Mouse (Mus musculus): ENCODE data around the gene Samd4b. TPM values are rescaled to one million over a fixed set of nuclear protein-coding genes. Genes with fewer than 3 reads are reported as not detected.

The Samd4b gene
- polyA plus RNA-seq, 1 experiment from 2014 or later: 18.9 TPM

DNA sequence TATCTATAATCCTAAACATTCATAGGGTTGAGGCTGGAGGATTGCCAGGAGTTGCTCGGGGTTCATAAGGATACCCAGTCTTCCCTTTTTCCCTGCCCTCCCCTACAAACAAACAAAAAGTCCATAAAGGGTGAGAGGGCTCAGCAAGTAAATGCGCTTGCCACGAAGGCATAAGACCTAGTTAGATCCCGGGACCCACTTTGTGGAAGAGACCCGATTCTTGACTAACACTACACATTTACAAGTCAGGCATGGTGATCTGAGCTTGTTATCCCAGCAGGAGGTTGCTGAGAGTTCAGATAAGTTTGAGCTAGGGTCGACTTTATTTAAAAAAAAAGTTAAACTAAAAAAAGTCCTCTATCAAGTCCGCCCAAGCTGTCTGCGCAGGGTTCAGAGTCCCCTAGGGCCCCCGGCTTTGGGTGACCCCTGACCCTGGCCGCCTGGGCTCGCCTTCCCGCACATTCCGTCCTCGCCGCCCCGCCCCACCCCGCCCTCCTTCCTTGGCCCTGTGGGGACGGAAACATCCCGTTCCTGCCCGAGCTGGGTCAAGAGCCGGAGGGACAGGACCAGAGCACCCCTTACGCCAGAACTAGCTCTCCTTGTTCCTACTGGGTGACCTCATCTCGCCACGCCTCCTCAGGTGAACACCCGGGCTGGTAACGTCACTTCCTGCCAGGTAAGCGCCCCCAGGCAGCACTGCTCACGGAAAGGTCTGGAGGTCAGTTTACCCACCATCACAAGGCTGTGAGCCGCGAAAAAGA lies 221.8 kb downstream of the Samd4b start:
- ATAC-seq: peak; percentile 26
- H3K36me3 ChIP-seq: no peaks in the 10 kb centered on the region
- H3K9ac ChIP-seq: peak overlapping the region; percentile 65
- H3K27me3 ChIP-seq (replicated peaks): no peaks in the 10 kb centered on the region
- no peaks in the 10 kb centered on the region for H3K9me3 ChIP-seq
- 2% methylated on average over 30 of the region's 30 CpGs for WGBS
- peak overlapping the region; percentile 98 for H3K27ac ChIP-seq
- H3K4me1 ChIP-seq (replicated peaks): peaks cover 44% of the 10 kb centered on the region
- H3K4me2 ChIP-seq (replicated peaks): peak overlapping the region; percentile 87
- peak overlapping the region; percentile 38 for H3K4me3 ChIP-seq (replicated peaks)

DNA sequence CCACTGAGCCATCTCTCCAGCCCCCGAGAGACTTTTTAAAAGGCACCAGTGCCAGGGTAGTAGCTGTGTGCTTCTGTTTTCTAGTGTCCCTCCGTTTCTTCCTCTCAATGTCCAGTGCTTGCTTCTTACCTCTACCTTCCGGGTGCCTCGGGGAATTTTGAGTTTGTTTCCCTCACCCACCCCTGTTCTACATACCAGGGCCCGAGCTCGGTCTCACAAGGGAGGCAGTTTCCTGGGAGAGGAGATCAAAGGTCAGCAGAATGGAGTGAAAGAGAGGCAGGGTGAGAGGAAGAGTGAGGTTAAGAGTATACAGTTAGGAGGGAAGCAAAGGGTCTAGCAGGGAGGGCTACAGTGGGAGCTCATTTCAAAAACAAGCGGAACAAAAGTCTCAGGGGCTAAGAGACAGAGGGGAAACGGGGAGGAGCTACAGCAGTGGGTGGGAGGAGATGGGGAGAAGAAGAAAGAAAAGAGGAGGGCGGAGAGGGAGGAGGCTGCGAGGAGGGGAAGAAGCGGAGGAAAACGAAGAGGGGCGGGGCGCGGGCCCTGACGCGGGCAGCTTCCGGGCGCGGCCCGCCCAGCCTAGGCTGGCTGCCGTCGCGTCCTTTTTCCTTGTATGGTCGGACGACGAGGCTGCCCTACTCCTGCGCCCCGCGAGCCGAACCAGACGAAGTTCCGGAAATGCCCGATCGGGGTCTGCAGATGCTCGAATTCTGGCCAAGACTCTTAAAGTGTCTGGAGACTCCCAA lies 222.6 kb downstream of the Samd4b start:
- peak overlapping the region; percentile 98 for H3K27ac ChIP-seq
- no peaks in the 10 kb centered on the region for H3K36me3 ChIP-seq
- under 1% methylated on average over 36 of the region's 36 CpGs for WGBS
- peak overlapping the region; percentile 87 for H3K4me2 ChIP-seq (replicated peaks)
- peaks cover 44% of the 10 kb centered on the region for H3K4me1 ChIP-seq (replicated peaks)
- peak overlapping the region; percentile 38 for H3K4me3 ChIP-seq (replicated peaks)
- no peaks in the 10 kb centered on the region for H3K9me3 ChIP-seq
- no peaks in the 10 kb centered on the region for H3K27me3 ChIP-seq (replicated peaks)
- ATAC-seq: peak; percentile 52
- H3K9ac ChIP-seq: peak overlapping the region; percentile 65

DNA sequence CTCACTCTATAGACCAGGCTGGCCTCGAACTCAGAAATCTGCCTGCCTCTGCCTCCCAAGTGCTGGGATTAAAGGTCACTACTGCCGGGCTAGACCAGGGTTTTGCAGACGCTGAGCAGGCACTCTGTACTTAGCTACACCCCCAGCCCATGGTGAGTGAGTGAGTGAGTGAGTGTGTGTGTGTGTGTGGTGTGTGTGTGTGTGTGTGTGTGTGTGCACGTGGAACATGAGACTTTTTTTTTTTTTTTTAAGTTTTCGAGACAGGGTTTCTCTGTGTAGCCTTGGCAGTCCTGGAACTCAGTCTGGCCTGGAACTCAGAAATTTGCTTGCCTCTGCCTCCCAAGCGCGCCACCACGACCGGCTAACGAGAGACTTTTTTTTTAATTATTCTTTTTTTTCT lies 223.3 kb downstream of the Samd4b start:
- Histone ChIP-seq H3K9me3 (no peaks in the 10 kb centered on the region), H3K4me1 (replicated peaks) (peaks cover 45% of the 10 kb centered on the region), H3K27me3 (replicated peaks) (no peaks in the 10 kb centered on the region), H3K9ac (no peak overlapping the region), H3K4me3 (replicated peaks) (no peak overlapping the region), H3K36me3 (no peaks in the 10 kb centered on the region), H3K4me2 (replicated peaks) (peak overlapping the region; percentile 87), H3K27ac (peak overlapping the region; percentile 98)
- 65% methylated on average over 10 of the region's 10 CpGs for WGBS
- ATAC-seq: no peak

DNA sequence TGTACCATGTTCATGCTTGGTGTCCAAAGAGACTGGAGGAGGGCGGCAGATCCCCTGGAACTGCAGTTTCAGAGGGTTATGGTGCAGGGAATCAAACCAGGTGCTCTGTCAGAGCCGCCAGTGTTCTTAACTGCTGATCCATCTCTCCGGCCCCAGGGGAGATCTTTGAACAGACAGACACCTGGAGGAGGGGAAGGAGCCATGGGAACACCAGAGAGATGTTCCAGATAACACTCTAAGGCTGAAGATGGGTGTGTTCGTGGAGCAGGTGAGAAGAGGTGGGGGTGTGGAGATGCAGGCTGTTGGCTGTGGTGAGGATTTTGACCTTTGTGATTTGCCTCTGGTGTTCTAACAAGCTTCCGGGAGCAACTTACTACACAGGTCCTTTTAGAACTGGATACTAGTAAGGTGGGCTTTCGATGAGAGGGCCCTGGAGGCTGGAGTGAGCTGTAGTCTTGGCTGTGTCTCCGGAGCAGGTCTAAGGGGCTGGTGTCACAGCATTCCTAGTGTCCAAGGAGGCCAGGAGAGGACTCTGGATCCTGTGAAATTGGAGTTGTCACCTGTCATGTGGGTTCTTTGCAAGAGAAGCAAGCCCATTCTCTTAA lies 224.0 kb downstream of the Samd4b start:
- no peak for ATAC-seq
- no peak overlapping the region for H3K9ac ChIP-seq
- no peaks in the 10 kb centered on the region for H3K27me3 ChIP-seq (replicated peaks)
- H3K4me2 ChIP-seq (replicated peaks): peak overlapping the region; percentile 7; the same call in 1 of the 2 replicates
- peaks cover 49% of the 10 kb centered on the region for H3K4me1 ChIP-seq (replicated peaks)
- peaks cover under 1% of the 10 kb centered on the region; the same call in 1 of the 2 replicates for H3K36me3 ChIP-seq
- 66% methylated on average over 7 of the region's 7 CpGs for WGBS
- no peak overlapping the region for H3K4me3 ChIP-seq (replicated peaks)
- H3K27ac ChIP-seq: peak overlapping the region; percentile 98
- no peaks in the 10 kb centered on the region for H3K9me3 ChIP-seq

DNA sequence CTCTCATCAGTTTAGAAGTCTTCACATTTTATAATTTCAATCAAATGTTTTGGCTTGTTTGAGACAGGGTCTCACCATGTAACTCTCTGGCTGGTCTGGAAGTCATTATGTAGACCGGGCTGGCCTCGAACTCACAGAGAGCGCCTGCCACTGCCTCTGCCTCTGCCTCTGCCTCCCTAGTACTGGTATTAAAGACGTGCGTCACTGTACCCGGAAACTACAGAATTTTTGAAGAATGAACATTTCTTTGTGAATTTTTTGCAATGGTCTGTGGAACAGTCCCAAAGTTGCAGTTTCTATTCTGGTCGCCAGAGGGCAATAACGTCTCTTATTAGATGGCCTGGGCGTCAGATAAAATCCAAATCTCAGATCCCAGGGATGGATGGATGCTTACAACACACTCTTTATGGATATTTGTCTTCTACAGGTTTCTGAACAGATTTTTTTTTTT lies 224.8 kb downstream of the Samd4b start:
- Histone ChIP-seq H3K27ac (peak overlapping the region; percentile 88), H3K9me3 (no peaks in the 10 kb centered on the region), H3K4me1 (replicated peaks) (peaks cover 50% of the 10 kb centered on the region), H3K9ac (0 out of 2 replicates have a peak overlapping the region, but pooled peaks have one; percentile 20), H3K36me3 (peaks cover 9% of the 10 kb centered on the region; the same call in 1 of the 2 replicates), H3K27me3 (replicated peaks) (no peaks in the 10 kb centered on the region), H3K4me3 (replicated peaks) (peak overlapping the region; percentile 77), H3K4me2 (replicated peaks) (peak overlapping the region; percentile 54)
- ATAC-seq: peak; percentile 3
- under 1% methylated on average over 9 of the region's 9 CpGs for WGBS

DNA sequence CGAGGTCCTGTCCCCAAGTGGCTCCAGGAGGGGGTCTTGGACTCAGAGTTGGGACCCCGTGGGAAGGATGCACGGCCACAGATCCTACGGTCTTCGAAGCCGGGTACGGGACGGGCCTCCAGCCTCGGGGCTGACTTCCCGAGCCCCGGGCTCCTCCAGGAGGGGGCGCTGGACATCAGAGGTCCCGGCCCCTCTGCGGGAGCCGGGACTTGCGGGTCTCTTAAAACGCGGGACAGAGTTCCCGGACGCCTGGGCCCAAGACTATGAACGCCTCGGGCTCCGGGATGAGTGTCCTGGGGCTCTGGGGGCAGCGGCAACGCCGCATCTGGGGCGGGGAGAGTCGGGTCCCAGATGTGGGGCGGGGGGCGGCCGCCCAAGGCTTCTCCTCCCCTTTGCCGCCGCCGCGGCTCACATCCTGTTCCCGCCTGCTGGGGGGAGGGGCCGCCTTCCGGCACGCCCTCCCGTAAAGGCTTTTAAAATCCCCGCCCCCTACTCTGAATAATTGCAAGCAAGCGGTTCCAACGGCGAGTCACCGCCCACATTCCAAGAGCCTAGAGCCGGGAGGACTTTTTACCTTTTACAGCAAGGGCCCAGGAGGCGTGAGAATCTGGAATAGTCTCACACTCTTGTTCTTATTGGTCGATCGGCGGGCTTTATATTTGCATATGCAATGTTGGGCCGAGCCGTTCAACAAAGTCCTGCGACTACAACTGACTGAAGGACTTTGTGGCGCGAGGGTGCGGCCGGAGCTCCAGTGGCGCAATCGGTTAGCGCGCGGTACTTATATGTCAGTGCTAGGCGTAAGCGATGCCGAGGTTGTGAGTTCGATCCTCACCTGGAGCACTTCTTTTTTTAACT lies 225.5 kb downstream of the Samd4b start, which contains the start of gene Plekhg2:
Gene Plekhg2, minus strand, starts transcription at position 349 of the 858 bp plus-strand sequence.
- peak; percentile 86 for ATAC-seq
- Histone ChIP-seq H3K9me3 (no peaks in the 10 kb centered on the region), H3K4me2 (replicated peaks) (peak within 1 kb of the TSS; percentile 81), H3K4me1 (replicated peaks) (peaks cover 47% of the 10 kb centered on the region), H3K9ac (peak within 1 kb of the TSS; percentile 90), H3K27ac (peak within 1 kb of the TSS; percentile 94), H3K4me3 (replicated peaks) (peak within 1 kb of the TSS; percentile 77), H3K36me3 (peaks cover 16% of the 10 kb centered on the region), H3K27me3 (replicated peaks) (no peaks in the 10 kb centered on the region)
- WGBS: under 1% methylated on average over 63 of the region's 66 CpGs

DNA sequence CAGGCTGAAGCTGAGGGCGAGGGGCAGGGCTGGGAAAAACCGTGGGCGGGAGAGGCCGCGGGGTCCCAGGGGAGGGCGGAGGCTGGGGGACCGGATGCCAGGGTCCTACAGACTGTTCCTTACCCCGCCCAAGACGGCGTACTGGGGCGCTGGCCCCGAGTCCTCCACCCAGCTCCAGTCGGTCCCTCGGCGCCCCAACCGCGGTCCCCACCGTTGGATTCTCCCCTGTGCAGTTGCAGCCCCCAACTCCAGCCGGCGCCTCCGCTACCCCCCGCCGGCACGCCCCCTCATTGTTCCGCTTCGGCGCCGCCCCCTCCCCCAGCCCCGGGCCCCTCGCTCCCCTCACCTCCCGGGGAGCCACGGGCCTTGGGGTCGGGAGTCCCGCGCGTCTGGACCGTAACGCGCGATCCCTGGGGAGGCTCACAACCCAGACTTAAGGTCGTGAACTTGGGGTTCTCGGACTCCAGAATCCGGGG lies 226.4 kb downstream of the Samd4b start:
- Histone ChIP-seq H3K27ac (peak overlapping the region; percentile 94), H3K4me2 (replicated peaks) (peak overlapping the region; percentile 81), H3K4me3 (replicated peaks) (peak overlapping the region; percentile 77), H3K9ac (peak overlapping the region; percentile 90), H3K9me3 (no peaks in the 10 kb centered on the region), H3K36me3 (peaks cover 21% of the 10 kb centered on the region), H3K4me1 (replicated peaks) (peaks cover 40% of the 10 kb centered on the region), H3K27me3 (replicated peaks) (no peaks in the 10 kb centered on the region)
- ATAC-seq: no peak
- under 1% methylated on average over 43 of the region's 43 CpGs for WGBS

DNA sequence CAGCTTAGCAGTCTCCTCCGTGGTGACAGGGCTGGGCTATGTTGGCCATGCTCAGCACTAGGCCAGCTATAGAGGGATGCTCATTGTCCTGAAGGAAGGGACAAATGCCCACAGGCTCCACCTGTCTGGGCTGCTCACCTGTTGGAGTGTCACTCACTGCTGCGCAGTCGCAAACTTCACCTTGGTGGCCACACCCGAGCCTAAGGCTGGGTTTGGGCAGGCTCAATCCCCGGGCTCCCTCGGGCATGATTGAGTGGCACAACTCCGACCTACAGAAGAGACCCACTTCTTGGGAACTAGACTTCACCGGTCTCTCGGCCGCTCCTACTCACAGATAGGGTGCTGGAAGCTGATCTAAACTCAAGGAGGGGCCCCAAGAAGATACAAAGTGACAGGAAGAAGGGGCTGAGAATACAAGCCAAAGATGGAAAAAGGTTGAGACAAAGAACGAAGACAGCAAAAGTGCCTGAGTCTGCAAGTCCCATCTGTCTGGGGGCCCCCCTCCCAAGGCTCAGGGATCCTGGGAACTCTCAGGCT lies 226.9 kb downstream of the Samd4b start:
- ATAC-seq: no peak
- peak overlapping the region; percentile 94 for H3K27ac ChIP-seq
- H3K4me1 ChIP-seq (replicated peaks): peaks cover 35% of the 10 kb centered on the region
- H3K4me2 ChIP-seq (replicated peaks): peak overlapping the region; percentile 81
- H3K9ac ChIP-seq: peak overlapping the region; percentile 90
- 4% methylated on average over 11 of the region's 11 CpGs for WGBS
- H3K9me3 ChIP-seq: no peaks in the 10 kb centered on the region
- H3K4me3 ChIP-seq (replicated peaks): peak overlapping the region; percentile 77
- H3K36me3 ChIP-seq: peaks cover 25% of the 10 kb centered on the region
- H3K27me3 ChIP-seq (replicated peaks): no peaks in the 10 kb centered on the region

DNA sequence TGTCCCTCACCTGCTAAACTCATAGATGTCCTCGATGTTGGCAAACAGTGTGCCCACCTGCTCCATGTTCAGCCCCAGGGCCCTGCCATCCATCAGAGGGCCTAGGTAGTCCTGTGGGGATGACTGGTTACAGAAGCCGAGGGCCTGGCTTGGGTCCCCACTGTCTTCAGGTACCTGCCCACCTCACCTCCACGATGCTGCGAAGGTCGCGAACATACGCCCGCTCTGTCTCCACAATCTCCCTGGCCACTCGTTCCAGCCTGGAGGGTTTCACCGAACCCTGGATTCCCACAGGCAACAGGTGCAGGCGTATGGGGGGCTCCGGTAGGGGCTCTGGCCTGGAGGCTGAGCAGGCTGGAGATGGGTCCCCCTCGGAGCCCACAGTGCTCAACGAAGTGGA lies 227.9 kb downstream of the Samd4b start:
- WGBS: 92% methylated on average over 14 of the region's 14 CpGs
- no peaks in the 10 kb centered on the region for H3K9me3 ChIP-seq
- peak overlapping the region; percentile 90 for H3K9ac ChIP-seq
- no peak for ATAC-seq
- peaks cover 32% of the 10 kb centered on the region for H3K4me1 ChIP-seq (replicated peaks)
- peak overlapping the region; percentile 81 for H3K4me2 ChIP-seq (replicated peaks)
- no peak overlapping the region for H3K27ac ChIP-seq
- no peaks in the 10 kb centered on the region for H3K27me3 ChIP-seq (replicated peaks)
- H3K36me3 ChIP-seq: peaks cover 28% of the 10 kb centered on the region
- peak overlapping the region; percentile 77 for H3K4me3 ChIP-seq (replicated peaks)

DNA sequence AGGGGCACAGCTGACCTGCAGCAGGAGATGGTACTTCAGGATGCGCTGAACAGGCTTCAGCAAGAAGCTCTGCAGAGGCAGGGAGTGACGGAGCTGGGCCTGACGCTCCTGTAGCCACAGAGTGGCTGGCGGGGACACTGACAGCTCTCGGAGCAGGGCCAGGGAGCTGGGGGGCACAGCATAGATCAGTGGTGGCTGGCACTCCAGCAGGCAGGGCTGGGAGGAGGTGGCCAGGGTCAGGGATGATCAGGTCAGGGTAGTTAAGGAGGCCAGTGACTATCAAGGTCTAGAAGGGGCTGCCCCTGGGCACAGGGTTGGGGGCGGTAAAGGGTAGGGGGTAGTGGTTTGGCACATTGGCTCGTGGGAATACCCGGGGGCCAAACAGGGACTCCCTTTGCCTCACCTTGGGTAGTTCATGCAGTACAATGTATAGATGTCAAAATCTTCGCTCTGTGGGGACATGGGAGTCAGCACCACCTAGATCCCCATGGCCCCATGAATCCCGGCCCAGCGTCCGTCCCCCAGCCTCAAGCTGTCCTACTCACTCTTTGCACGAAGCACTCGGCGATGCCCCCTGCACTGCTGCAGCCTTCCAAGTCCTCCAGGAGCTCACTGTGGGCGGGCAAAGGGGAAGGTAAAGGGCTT lies 229.5 kb downstream of the Samd4b start:
- no peaks in the 10 kb centered on the region for H3K9me3 ChIP-seq
- peaks cover 26% of the 10 kb centered on the region for H3K4me1 ChIP-seq (replicated peaks)
- ATAC-seq: no peak
- no peak overlapping the region for H3K4me2 ChIP-seq (replicated peaks)
- H3K9ac ChIP-seq: no peak overlapping the region
- no peak overlapping the region for H3K27ac ChIP-seq
- no peaks in the 10 kb centered on the region for H3K27me3 ChIP-seq (replicated peaks)
- WGBS: 92% methylated on average over 16 of the region's 16 CpGs
- H3K4me3 ChIP-seq (replicated peaks): no peak overlapping the region
- H3K36me3 ChIP-seq: peaks cover 40% of the 10 kb centered on the region
